Mouse (Mus musculus): ENCODE measurements around the gene Serhl.

Serhl gene

DNA sequence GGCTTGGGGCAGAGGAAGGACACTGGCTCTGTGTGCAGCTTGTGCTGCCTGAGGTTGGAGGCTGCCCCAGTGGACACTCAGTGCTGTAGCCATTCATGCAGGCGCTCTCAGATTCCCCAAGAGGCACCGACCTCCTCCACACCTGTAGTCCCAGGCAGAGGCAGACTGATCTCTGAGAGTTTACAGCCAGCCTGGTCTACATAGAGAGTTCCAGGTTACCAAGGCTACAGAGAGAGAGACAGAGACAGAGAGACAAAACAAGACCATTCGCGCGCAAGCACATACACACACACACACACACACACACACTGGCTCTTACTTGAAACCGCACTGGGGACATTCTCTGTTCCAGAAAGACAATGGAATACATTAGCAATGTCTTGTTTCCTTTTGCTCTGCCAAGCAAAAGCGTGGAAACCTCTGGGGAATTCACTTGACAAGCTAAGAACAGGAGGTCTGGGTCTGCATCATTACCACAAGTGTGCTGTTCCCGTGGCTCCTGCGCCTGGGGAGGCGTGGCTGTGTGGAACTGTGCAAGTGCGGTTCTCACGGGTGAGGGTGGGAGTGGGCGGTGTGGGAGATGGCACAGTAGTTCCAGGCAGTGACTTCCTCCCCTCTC is 5.2 kb upstream of the Serhl start:
- in situ Hi-C loops (cut with MboI, MseI): loop anchor here (10.0 kb wide), 1 partner anchor 1781 kb away; no protein-coding TSS in a partner anchor

- in situ Hi-C loops (cut with MboI, MseI): loop anchor here (10.0 kb wide), 1 partner anchor 1779 kb away; no protein-coding TSS in a partner anchor
Measured at GRCm38 (mm10) chr15:83085901-83086300, 3.4 kb upstream of the Serhl start.

- in situ Hi-C loops (cut with MboI, MseI): loop anchor here (10.0 kb wide), 1 partner anchor 1778 kb away; no protein-coding TSS in a partner anchor
Measured at GRCm38 (mm10) chr15:83086636-83087328, 2.5 kb upstream of the Serhl start.

DNA sequence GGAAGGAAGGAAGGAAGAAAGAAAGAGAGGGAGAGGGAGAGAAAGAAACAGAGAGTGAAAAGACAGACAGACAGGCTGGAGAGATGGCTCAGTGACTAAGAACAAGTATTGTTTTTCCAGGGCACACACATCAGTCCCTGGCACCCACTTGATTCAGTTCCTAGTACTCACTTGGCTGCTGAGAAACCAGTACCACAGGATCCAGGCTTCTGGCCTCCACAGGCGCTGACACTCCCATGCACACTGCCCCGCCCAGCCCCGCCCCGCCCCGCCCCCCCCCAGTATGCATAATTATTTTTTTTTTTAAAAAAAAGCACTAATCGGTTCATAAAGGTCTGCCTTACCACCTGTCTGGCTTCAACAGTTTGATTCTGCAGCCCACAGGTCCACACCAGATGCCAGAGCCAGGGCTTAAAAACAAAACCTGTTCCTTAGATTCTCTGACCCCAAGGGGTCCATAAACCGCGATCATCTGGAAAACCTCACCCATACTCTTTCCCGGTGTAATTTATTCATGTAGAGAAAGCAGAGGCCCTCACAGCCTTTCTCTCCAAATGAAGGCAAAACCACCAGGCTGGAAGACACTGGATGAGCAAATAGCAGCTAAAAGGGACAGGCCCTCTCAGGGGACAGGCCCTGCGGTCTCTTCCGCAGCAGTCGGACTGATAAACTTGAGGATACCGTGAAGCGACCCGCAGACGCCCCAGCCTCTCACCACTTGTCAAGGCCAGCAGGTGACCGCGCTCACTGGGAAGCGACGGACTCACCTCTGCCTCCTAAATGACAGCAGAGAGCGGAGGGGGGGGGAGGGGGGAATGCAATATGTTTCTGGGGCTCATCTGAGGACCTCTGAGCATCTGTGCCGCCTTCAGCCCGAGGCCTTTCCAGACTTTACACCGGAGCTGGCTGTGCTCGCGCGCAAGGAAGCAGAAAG is 544 bp upstream of the Serhl start:
- in situ Hi-C loops (cut with MboI, MseI): loop anchor here (10.0 kb wide), 1 partner anchor 1776 kb away; no protein-coding TSS in a partner anchor

- in situ Hi-C loops (cut with MboI, MseI): no loop called here
Measured at GRCm38 (mm10) chr15:83090874-83091273, 1.6 kb downstream of the Serhl start.

- in situ Hi-C loops (cut with MboI, MseI): no loop called here
Measured at GRCm38 (mm10) chr15:83093687-83094086, 4.4 kb downstream of the Serhl start.

DNA sequence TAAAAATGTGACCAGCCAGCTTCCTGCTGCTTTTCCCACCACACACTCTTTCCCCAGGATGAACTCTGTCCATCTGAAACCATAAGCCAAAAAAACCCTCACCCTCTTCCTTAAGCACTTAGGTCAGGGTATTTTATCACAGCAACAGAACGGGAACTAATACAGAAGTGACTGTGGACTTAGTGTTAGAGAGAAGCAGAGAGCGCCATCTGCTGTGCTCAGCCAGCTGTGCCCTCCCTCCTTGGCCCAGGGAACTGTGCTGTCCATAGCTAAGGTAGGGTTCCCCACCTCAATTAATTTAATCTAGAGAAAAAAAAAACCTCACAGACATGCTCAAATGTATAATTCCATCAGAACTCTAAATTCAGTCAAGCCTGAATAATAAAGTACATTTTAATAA is 6.6 kb downstream of the Serhl start:
- in situ Hi-C loops (cut with MboI, MseI): no loop called here

DNA sequence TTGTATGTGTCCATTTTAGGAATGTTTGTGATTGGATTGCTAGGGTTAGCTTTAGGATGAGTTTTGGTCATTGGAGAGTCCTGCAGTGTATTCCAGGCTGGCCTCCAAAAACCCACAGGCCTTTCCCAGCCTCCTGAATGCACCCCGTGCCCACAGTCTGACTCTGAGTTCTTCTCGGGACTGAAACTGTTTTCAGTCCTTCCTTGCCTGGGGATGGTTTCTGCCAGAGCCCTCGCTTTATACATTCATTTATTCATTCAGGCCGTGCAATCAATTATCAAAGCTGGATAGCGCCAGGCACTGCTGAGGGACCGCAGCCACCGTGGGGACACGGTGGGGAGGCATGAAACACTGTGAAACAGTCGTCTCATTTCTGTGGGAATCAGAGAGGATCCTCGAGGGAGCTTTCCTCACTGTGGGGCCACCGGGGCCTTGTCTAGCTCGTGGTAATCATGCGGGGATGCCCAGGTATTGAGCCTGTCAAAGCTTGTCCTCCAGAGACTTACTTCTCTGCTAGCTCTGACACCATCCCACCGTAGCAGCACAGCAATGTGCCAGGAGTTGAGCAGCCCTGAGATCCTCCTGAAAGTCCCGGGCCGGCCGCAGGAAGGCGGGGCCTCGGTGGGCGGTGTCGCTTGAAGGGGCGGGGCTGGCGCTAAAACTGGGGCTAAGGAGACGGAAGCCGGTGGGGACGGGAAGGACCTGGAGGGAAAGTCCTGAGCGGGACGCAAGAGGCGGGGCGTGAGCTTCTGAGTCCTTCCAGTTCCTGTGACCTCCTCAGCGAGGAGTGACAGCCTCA is 10.4 kb downstream of the Serhl start:
- in situ Hi-C loops (cut with MboI, MseI): loop anchor here (10.0 kb wide), 2 partner anchors 295 to 745 kb away; partner anchors contain the start of gene Ndufa6

GRCm38 (mm10) chr15:83100332-83100662 is 11.0 kb downstream of the Serhl start:
- in situ Hi-C loops (cut with MboI, MseI): loop anchor here (10.0 kb wide), 2 partner anchors 295 to 745 kb away; partner anchors contain the start of gene Ndufa6

- in situ Hi-C loops (cut with MboI, MseI): loop anchor here (10.0 kb wide), 2 partner anchors 298 to 748 kb away; partner anchors contain the start of gene Ndufa6
Measured at GRCm38 (mm10) chr15:83103111-83103510, 13.8 kb downstream of the Serhl start.

DNA sequence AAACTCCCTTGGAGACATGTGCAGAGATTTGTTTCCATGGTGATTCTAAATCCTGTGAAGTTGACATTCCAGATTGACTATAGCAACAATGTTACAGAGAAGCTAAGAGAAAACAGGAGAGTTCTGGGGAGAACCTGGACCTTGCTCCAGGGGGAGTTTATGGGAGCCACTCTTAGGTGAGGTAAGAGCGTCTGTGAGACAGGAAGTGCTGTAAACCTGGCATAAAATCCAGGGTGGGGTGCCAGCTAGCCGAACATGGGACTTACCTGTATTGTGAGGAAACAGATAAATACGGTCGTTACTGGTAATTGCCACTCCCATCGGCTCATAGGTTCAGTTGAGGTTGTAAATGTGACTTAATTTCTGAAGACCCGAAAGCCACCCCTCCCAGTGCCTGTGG is 17.1 kb downstream of the Serhl start:
- in situ Hi-C loops (cut with MboI, MseI): loop anchor here (10.0 kb wide), 2 partner anchors 302 to 752 kb away; partner anchors contain the start of gene Ndufa6

DNA sequence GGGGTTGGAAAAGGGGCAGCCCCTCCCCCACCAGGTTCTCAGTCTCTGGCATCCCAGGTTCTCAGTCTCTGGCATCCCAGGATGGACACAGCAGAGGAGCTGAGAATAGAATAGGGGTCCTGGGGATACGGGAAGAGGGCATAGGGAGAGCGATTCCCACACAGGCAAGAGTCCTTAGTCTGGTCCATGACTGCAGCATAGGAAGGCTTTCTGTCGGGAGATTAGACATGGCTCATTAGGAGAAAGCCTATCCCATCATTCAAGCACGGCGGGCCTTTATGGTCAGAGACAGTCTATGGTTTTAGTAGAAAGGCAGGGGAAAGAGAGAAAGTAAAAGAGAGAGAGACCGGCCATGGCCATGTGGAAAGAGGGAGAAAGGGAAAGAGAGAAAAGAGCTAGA is 18.5 kb downstream of the Serhl start:
- in situ Hi-C loops (cut with MboI, MseI): loop anchor here (10.0 kb wide), 2 partner anchors 303 to 753 kb away; partner anchors contain the start of gene Ndufa6

DNA sequence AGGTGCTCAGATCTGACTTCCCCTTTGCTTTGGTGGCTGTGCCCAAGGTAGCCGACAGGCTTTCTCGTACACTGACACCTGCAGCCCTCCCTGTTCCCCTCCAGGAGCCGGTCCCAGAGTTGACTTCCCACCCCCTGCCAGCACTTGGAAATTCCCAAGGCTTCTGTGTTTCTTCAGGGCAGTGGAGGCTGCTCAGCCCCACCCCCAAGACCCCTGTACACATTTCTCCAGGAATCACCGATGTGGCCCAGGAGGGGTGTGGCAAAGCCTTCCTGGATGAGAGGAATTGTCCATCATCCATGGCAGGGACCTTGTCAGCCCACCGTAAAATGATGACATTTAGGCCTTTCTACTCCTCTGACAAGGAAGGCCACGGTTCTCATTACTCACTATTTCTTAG is 22.0 kb downstream of the Serhl start:
- in situ Hi-C loops (cut with MboI, MseI): no loop called here

GRCm38 (mm10) chr15:83111874-83112273 is 22.6 kb downstream of the Serhl start:
- in situ Hi-C loops (cut with MboI, MseI): no loop called here

GRCm38 (mm10) chr15:83112898-83113297 is 23.6 kb downstream of the Serhl start:
- in situ Hi-C loops (cut with MboI, MseI): no loop called here

DNA sequence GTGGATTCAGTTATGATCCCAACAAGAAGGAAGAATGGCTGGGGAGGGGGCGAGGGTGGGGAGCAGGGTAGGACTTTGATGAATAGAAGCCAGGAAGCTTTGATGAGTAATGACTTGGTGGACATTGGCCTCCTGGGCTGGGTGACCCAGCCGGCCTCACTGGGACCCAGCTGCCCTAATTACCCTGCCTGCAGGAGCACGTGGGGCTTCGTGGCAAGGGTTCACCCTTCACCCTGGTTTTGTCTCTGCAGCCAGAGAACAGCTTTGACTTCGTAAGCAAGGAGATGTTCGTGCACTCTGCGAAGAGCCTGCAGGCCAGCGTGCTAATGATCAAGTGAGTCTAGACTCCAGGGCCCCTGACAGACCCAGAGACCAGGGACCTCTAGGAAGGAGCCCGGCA is 24.8 kb downstream of the Serhl start:
- in situ Hi-C loops (cut with MboI, MseI): no loop called here

DNA sequence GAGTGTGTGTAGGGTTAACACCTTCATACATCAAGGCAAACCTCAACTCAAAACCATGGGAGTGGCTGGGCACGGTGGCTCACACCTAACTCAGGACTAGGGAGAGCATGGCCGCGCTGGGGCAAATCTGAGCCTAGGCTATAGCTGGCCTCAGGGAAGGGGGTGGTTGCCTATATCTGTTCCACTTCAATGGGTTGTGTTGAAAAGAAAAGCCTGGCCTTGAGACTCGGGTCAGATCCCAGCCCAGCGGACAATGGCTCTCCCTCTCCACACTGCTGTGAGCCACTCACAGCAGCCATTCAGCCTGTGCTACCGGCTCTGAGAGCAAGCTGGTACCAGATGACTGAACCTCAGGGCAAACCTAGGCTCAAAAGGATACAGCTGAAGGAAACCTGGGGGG is 25.8 kb downstream of the Serhl start:
- in situ Hi-C loops (cut with MboI, MseI): no loop called here

GRCm38 (mm10) chr15:83118360-83118759 is 29.1 kb downstream of the Serhl start:
- in situ Hi-C loops (cut with MboI, MseI): no loop called here

DNA sequence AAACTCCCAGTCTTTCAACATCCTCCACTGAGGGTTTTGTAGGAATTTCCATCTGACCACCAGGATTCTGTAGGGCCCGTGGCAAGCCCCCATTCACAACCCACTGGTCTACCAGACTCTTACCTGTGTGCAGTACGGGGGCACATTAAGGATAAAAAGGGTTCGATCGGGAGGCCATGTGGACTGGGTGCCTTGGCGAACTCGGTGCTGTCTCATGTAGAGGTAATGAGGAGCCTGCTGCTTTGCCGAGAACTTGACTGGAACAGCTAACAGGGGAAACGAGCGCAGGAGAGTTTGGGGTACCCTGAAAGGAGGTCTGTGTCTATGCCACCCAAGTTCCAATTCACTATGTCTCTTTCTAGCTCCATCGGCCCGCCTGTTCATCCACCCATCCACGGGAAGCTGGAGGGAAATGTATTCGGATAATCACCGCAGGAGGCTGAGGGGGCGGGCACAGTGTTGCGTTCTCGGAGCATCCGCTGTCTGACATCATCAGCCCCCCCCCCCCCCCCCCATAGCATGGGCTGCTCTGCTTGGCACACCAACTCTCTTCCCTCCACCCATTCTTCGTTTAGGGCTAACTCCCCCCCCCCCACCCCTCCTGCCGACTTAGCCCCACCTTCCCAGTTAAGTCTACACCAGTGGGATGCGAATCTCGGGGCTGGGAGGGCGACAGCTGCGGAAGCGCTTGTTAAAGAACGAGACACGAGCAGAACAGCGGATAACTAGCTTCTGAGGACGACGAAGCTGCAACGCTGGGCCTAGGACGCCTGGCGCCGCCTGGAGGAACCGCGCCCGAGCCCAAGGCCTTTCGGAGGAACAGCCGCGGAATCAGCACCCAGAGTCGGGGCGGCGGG is 32.6 kb downstream of the Serhl start:
- in situ Hi-C loops (cut with MboI, MseI): no loop called here

- in situ Hi-C loops (cut with MboI, MseI): no loop called here
Measured at GRCm38 (mm10) chr15:83122566-83123145, 33.4 kb downstream of the Serhl start, which contains the start of gene Rrp7a. Gene Rrp7a (minus strand): TSS chr15:83122801.

Data from T-helper 1 cell (primary cell).